Mouse (Mus musculus) limb, embryonic 13.5 days (tissue): ENCODE data around the gene St6galnac4. TPM values are rescaled to one million over a fixed set of nuclear protein-coding genes. Genes with fewer than 3 reads are reported as not detected.

ENCODE experiments used
- ATAC-seq: fragments of 200-750 bp; cut with Nextera tagmentation; 2 replicates; pipeline ENCODE4 v1.8.0; 2017; ENCODE audit warnings: low read depth, moderate number of reproducible peaks, moderate TSS enrichment; ENCODE audit not compliant: low FRiP score
- H3K27ac ChIP-seq: fragments of 300-500 bp; sonication (generic); 2 replicates; pipeline ENCODE4 v1.5.1; 2015; ENCODE audit warnings: inconsistent platforms, mild to moderate bottlenecking, moderate library complexity
- H3K27me3 ChIP-seq: fragments of 300-500 bp; sonication (generic); 2 replicates; pipeline ENCODE4 v1.6.1; 2015; ENCODE audit warnings: mild to moderate bottlenecking, inconsistent platforms
- H3K36me3 ChIP-seq: fragments of 300-500 bp; sonication (generic); 2 replicates; pipeline ENCODE4 v1.6.1; 2015; ENCODE audit warnings: inconsistent platforms, mild to moderate bottlenecking, moderate library complexity
- H3K4me1 ChIP-seq: fragments of 300-500 bp; sonication (generic); 2 replicates; pipeline ENCODE4 v1.6.1; 2015; ENCODE audit warnings: inconsistent platforms
- H3K4me2 ChIP-seq: fragments of 300-500 bp; sonication (generic); replicated peaks from 2 replicates; pipeline ENCODE4 v1.6.1; 2015; ENCODE audit warnings: inconsistent platforms, mild to moderate bottlenecking, moderate library complexity
- H3K4me3 ChIP-seq: fragments of 300-500 bp; sonication (generic); 2 replicates; pipeline ENCODE4 v1.5.1; 2015; ENCODE audit warnings: moderate library complexity, mild to moderate bottlenecking, inconsistent platforms
- H3K9ac ChIP-seq: fragments of 300-500 bp; sonication (generic); 2 replicates; pipeline ENCODE4 v1.6.1; 2015; ENCODE audit warnings: mild to moderate bottlenecking, inconsistent platforms
- H3K9me3 ChIP-seq: fragments of 300-500 bp; sonication (generic); 2 replicates; pipeline ENCODE4 v1.6.1; 2016; ENCODE audit warnings: inconsistent platforms
- WGBS: fragments of 180-500 bp; shearing (Covaris S2); methylation state at CpG from one replicate; pipeline ENCODE4 v1.1.7; 2015; 5-methylcytosine and 5-hydroxymethylcytosine counted together
- polyA plus RNA-seq: library from polyadenylated mRNA; unstranded; fragments of >200 nt; fragmentation: Nextera tagmentation; extraction: Ambion mirVana; gene quantifications from 2 replicates; pipeline ENCODE4 v1.2.1, GENCODE M21; 2015

The St6galnac4 gene
- polyA plus RNA-seq, 1 experiment from 2014 or later, result 39.5 TPM

DNA sequence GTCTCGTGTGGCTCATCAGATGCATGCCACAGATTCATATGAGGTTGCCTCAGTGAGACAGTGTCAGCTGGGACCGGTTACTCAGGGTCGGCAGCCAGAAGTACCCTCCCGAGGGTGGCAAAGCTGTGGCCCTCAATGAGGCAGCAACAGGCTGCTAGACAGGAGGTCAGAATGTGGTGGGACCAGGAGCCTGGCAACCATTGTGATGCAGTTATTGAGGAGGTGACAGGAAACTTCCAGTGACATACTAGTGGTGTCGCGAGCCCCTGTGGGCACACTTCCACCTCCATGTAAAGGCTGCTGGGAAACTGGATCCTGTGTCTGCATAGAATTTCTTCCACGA is 34.6 kb downstream of the St6galnac4 start, which contains the start of gene Ak1:
Gene Ak1, plus strand, starts transcription at position 242 of the 343 bp plus-strand sequence.
- Histone ChIP-seq H3K9me3 (peaks cover 4% of the 10 kb centered on the region; the same call in 1 of the 2 replicates), H3K4me2 (peak within 1 kb of the TSS; percentile 23), H3K27ac (peak within 1 kb of the TSS; percentile 92), H3K4me3 (no peak within 1 kb of the TSS), H3K9ac (peak within 1 kb of the TSS; percentile 51), H3K27me3 (no peaks in the 10 kb centered on the region), H3K36me3 (peaks cover 25% of the 10 kb centered on the region), H3K4me1 (peaks cover 64% of the 10 kb centered on the region)
- WGBS, result 28% methylated on average over 7 of the region's 7 CpGs
- no peak for ATAC-seq

DNA sequence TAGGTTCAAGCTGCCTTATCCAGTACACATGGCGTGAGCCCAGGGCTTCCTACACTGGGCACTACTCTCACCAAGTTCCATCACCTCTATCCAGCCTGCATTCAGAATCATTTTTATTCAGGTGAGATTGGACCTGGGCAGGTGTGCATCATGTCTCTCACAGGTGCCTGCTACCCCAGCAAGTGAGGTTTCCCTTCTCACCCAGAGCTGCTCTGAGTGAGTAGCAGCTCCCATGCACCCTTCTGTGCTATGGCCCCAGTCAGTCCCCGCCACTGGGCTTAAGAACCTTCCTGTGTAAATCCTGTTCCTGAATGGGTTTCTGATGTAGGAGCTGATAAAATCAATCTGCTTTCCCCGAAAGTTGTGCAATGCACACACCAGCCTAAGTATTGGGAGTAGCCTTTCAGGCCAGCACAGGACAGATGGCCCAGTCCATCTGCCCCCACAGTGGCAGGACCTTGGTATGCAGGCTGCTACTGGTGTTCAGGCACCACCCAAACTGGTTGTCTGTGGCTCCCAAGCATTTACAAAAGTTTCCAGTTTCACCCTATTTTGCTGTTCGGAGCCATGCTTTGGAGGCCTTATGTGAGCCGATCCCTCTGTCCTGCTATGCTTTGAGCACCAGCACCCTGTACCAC is 37.3 kb downstream of the St6galnac4 start:
- Histone ChIP-seq H3K27ac (peak overlapping the region; percentile 81), H3K4me2 (0 out of 2 replicates have a peak overlapping the region, but pooled peaks have one; percentile 4), H3K36me3 (peaks cover 2% of the 10 kb centered on the region; the same call in 1 of the 2 replicates), H3K4me1 (peaks cover 81% of the 10 kb centered on the region), H3K4me3 (no peak overlapping the region), H3K9me3 (no peaks in the 10 kb centered on the region), H3K27me3 (no peaks in the 10 kb centered on the region), H3K9ac (no peak overlapping the region)
- 73% methylated on average over 5 of the region's 5 CpGs for WGBS
- no peak for ATAC-seq

GRCm38 (mm10) chr2:32625212-32625872 is 38.4 kb downstream of the St6galnac4 start:
- no peaks in the 10 kb centered on the region for H3K27me3 ChIP-seq
- H3K27ac ChIP-seq, result peak overlapping the region; percentile 81
- no peaks in the 10 kb centered on the region for H3K36me3 ChIP-seq
- peak overlapping the region; percentile 32 for H3K4me3 ChIP-seq
- 1% methylated on average over 13 of the region's 13 CpGs for WGBS
- peak overlapping the region; percentile 62 for H3K4me2 ChIP-seq
- peak overlapping the region; percentile 59 for H3K9ac ChIP-seq
- peak; percentile 37; the same call in 1 of the 2 replicates for ATAC-seq
- no peaks in the 10 kb centered on the region for H3K9me3 ChIP-seq
- H3K4me1 ChIP-seq, result peaks cover 75% of the 10 kb centered on the region

DNA sequence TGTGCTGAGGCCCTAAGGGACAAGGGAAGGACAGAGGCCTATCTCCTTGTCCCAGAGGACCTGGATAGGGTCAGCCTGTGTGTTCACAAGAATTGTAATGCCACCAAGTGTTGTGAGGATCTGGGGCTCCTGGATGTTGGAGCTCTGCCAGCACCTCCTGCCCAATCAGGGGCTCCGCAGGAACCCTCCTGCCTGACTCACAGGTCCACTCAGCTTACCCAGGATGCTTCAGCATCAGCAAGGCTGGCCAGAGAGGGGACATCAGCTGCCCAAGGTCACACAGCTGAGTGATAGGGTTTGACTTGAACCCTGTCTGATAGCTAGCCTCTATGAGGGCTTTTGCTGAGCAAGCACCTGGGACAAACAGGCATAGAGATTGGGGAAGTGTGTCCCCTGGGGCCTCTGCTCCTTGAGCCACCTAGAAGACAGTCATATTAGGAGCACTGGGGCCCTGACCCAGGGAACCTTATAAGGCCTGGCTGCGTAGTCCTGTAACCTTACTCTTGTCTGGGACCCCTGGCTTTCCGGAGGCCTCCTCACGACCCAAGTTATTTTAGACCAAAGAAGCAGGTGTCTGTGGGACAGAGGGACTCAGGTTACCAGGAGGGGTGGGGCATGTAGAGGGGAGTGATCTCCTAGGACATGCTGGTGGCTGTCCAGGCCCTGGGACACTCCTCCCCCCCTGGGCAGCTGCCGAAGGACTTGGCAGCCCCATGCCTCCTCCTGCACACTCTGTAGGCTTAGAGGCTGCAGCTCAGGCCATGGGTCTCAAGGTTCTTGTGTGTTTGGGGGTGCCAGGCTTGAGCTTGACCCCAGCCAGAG is 39.2 kb downstream of the St6galnac4 start:
- Histone ChIP-seq H3K9me3 (no peaks in the 10 kb centered on the region), H3K4me1 (peaks cover 68% of the 10 kb centered on the region), H3K36me3 (no peaks in the 10 kb centered on the region), H3K27ac (peak overlapping the region; percentile 81), H3K9ac (peak overlapping the region; percentile 59), H3K27me3 (no peaks in the 10 kb centered on the region), H3K4me3 (peak overlapping the region; percentile 32), H3K4me2 (peak overlapping the region; percentile 62)
- ATAC-seq, result peak; percentile 9; the same call in 1 of the 2 replicates
- WGBS, result 34% methylated on average over 5 of the region's 5 CpGs

DNA sequence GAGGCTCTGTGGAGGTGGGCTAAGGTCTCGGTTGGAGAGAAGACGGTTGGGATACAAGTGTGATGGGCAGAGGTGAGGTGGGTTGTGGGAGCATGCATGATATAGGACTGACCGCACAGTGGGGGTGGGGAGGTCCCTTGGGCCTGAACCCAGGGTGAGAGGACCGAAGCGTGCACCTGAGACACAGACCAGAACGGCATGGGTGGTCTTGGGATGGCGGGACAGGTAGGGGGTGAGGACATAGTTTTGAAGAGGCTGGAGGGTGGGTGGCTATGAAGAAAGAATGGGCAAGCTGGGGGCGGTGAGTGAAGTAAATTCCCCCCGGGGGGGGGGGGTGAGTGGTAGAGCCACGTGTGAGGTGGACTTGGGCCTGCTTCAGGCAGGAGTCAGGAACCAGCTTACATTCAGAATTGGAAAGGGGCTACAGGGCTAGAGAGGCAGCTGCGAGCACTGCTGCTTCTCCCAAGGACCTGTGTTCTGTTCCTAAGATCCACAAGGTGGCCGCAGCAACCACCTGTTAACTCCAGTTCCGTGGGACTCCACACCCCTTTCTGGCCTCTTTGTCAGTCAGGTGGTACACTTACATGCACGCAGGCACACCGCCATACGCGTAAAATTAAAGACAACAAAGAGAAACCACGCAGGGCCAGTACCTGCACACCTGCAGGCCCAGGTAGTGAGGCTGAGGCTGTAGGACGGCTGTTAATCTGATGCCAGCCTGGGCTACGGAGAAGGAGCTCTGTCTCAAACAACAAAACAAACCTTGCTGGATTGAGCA is 40.6 kb downstream of the St6galnac4 start:
- peak overlapping the region; percentile 6; the same call in 1 of the 2 replicates for H3K27ac ChIP-seq
- H3K4me1 ChIP-seq, result peaks cover 55% of the 10 kb centered on the region
- no peak for ATAC-seq
- no peaks in the 10 kb centered on the region for H3K36me3 ChIP-seq
- no peak overlapping the region for H3K4me3 ChIP-seq
- H3K27me3 ChIP-seq, result no peaks in the 10 kb centered on the region
- 56% methylated on average over 20 of the region's 20 CpGs for WGBS
- H3K9ac ChIP-seq, result no peak overlapping the region
- H3K4me2 ChIP-seq, result no peak overlapping the region
- no peaks in the 10 kb centered on the region for H3K9me3 ChIP-seq

DNA sequence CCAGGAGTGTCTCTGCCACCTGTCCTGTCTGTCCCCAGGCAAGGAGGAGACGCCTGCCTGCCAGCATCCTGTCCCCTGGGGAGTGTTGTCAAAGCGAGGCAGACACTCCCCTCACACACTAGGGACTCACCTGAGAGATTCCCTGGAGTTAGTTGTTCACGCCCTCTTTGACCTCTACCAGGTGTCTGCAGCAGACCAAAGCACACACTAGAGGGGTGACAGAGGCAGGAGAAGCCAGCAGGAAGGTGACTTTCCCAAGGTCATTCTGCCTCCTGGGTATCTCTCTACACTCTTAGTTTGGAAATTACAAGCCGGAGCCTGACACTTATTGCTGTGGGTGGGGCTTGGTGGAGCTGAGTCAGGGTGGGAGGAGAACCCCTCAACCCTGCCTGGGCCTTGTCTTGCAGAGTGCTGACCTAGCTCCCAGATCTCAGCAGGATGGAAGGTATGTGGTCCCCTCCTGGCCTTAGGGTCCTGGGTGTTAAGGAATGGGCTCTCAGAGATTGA is 41.2 kb downstream of the St6galnac4 start:
- Histone ChIP-seq H3K4me2 (peak overlapping the region; percentile 22; the same call in 1 of the 2 replicates), H3K4me3 (no peak overlapping the region), H3K4me1 (peaks cover 55% of the 10 kb centered on the region), H3K27me3 (no peaks in the 10 kb centered on the region), H3K9me3 (no peaks in the 10 kb centered on the region), H3K27ac (peak overlapping the region; percentile 52; the same call in 1 of the 2 replicates), H3K36me3 (no peaks in the 10 kb centered on the region), H3K9ac (no peak overlapping the region; the same call in 1 of the 2 replicates)
- no peak for ATAC-seq
- WGBS, result 51% methylated on average over 4 of the region's 4 CpGs

GRCm38 (mm10) chr2:32628729-32629128 is 41.8 kb downstream of the St6galnac4 start:
- H3K9me3 ChIP-seq, result no peaks in the 10 kb centered on the region
- H3K4me2 ChIP-seq, result peak overlapping the region; percentile 22
- H3K4me3 ChIP-seq, result no peak overlapping the region
- H3K27me3 ChIP-seq, result no peaks in the 10 kb centered on the region
- 31% methylated on average over 5 of the region's 5 CpGs for WGBS
- peak overlapping the region; percentile 52; the same call in 1 of the 2 replicates for H3K27ac ChIP-seq
- no peak for ATAC-seq
- H3K9ac ChIP-seq, result peak overlapping the region; percentile 19; the same call in 1 of the 2 replicates
- H3K4me1 ChIP-seq, result peaks cover 55% of the 10 kb centered on the region
- H3K36me3 ChIP-seq, result no peaks in the 10 kb centered on the region

DNA sequence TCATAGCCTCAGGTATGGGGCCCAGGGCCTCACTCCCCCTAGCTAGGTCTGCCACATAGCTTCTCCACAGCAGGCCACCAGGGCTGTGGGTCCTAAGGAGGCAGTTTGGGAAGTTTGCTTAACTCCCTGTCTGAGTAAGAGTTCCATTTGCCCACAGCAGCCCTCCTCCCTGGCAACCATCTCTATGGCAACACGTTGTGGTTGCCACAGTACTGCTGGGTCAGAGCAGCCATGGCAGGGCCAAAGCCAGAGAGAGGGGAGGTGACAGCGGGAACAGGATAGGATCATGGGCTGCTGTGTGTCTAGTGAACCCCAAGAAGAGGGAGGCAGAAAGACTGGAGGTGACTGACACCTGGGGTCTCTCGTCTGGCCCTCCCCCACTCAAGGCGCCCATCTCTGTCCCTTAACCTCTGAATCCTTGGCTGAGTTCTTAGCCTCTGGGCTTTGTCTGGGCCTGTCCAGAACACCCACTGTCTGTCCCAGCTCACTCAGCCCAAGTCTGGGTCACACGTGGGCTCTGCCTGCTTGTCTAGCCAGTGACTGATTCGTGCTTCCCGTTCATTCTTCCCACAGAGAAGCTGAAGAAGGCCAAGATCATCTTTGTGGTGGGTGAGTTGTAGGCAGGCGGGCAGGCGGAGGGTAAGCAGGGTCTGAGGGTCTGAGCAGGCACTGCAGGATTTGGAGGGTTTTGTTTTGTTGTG is 42.5 kb downstream of the St6galnac4 start:
- Histone ChIP-seq H3K9me3 (no peaks in the 10 kb centered on the region), H3K27me3 (no peaks in the 10 kb centered on the region), H3K4me3 (no peak overlapping the region), H3K27ac (peak overlapping the region; percentile 52; the same call in 1 of the 2 replicates), H3K4me2 (peak overlapping the region; percentile 22; the same call in 1 of the 2 replicates), H3K4me1 (peaks cover 52% of the 10 kb centered on the region), H3K9ac (0 out of 2 replicates have a peak overlapping the region, but pooled peaks have one; percentile 19), H3K36me3 (no peaks in the 10 kb centered on the region)
- ATAC-seq, result no peak
- 44% methylated on average over 9 of the region's 9 CpGs for WGBS

DNA sequence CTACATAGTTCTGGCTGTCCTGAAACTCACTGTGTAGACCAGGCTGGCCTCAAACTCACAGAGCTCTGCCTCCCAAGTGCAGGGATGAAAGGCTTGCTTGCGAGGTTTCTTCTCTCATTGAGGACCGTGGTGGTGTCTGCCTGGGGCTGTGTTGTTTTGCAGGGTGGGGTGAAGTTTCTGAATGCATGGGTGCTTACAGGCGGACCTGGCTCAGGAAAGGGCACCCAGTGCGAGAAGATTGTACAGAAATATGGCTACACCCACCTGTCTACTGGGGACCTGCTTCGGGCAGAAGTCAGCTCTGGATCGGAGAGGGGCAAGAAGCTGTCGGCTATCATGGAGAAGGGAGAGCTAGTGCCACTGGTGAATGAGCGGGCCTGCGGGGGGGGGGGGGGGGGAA is 43.1 kb downstream of the St6galnac4 start:
- peaks cover 46% of the 10 kb centered on the region for H3K4me1 ChIP-seq
- no peak for ATAC-seq
- H3K9me3 ChIP-seq, result no peaks in the 10 kb centered on the region
- WGBS, result 82% methylated on average over 7 of the region's 9 CpGs
- H3K4me2 ChIP-seq, result no peak overlapping the region
- no peaks in the 10 kb centered on the region for H3K36me3 ChIP-seq
- H3K9ac ChIP-seq, result no peak overlapping the region
- H3K4me3 ChIP-seq, result no peak overlapping the region
- no peaks in the 10 kb centered on the region for H3K27me3 ChIP-seq
- no peak overlapping the region for H3K27ac ChIP-seq

- no peak overlapping the region for H3K4me2 ChIP-seq
- H3K4me1 ChIP-seq, result peaks cover 36% of the 10 kb centered on the region
- H3K9me3 ChIP-seq, result no peaks in the 10 kb centered on the region
- H3K36me3 ChIP-seq, result no peaks in the 10 kb centered on the region
- H3K27me3 ChIP-seq, result no peaks in the 10 kb centered on the region
- H3K4me3 ChIP-seq, result no peak overlapping the region
- H3K9ac ChIP-seq, result no peak overlapping the region
- H3K27ac ChIP-seq, result no peak overlapping the region
- no peak for ATAC-seq
- 87% methylated on average over 10 of the region's 10 CpGs for WGBS
Observed at GRCm38 (mm10) chr2:32631046-32631445, 44.2 kb downstream of the St6galnac4 start.
